Mouse (Mus musculus) hindbrain, embryonic 15.5 days (tissue): ENCODE data around the gene Usp35. TPM values are rescaled to one million over a fixed set of nuclear protein-coding genes. Genes with fewer than 3 reads are reported as not detected.
A peak's percentile ranks its signal among the peaks of the same experiment; 100 is the strongest.

Experiments
- ATAC-seq: fragments of 200-750 bp; cut with Nextera tagmentation; 2 replicates; pipeline ENCODE4 v1.8.0; 2017; ENCODE audit warnings: low read depth, moderate number of reproducible peaks, moderate TSS enrichment; ENCODE audit not compliant: low FRiP score
- H3K27ac ChIP-seq: fragments of 300-500 bp; sonication (generic); replicated peaks from 2 replicates; pipeline ENCODE4 v1.5.1; 2015; ENCODE audit warnings: mild to moderate bottlenecking, inconsistent platforms
- H3K27me3 ChIP-seq: fragments of 300-500 bp; sonication (generic); 2 replicates; pipeline ENCODE4 v1.6.1; 2015; ENCODE audit warnings: control low read depth, inconsistent platforms
- H3K36me3 ChIP-seq: fragments of 300-500 bp; sonication (generic); 2 replicates; pipeline ENCODE4 v1.6.1; 2015; ENCODE audit warnings: control low read depth, inconsistent platforms
- H3K4me1 ChIP-seq: fragments of 300-500 bp; sonication (generic); replicated peaks from 2 replicates; pipeline ENCODE4 v1.6.1; 2015; ENCODE audit warnings: control low read depth, inconsistent platforms
- H3K4me2 ChIP-seq: fragments of 300-500 bp; sonication (generic); 2 replicates; pipeline ENCODE4 v1.6.1; 2015; ENCODE audit warnings: moderate library complexity, mild to moderate bottlenecking, inconsistent platforms
- H3K4me3 ChIP-seq: fragments of 300-500 bp; sonication (generic); 2 replicates; pipeline ENCODE4 v1.5.1; 2015; ENCODE audit warnings: mild to moderate bottlenecking, inconsistent platforms
- H3K9ac ChIP-seq: fragments of 300-500 bp; sonication (generic); 2 replicates; pipeline ENCODE4 v1.6.1; 2015; ENCODE audit warnings: inconsistent platforms
- H3K9me3 ChIP-seq: fragments of 300-500 bp; sonication (generic); 2 replicates; pipeline ENCODE4 v1.6.1; 2016; ENCODE audit warnings: control low read depth, inconsistent platforms
- WGBS: fragments of 180-500 bp; shearing (Covaris S2); methylation state at CpG from one replicate; pipeline ENCODE4 v1.1.7; 2015; 5-methylcytosine and 5-hydroxymethylcytosine counted together
- polyA plus RNA-seq: library from polyadenylated mRNA; unstranded; fragments of >200 nt; fragmentation: Nextera tagmentation; extraction: Ambion mirVana; gene quantifications from 2 replicates; pipeline ENCODE4 v1.2.1, GENCODE M21; 2015

The Usp35 gene
- polyA plus RNA-seq, 1 experiment from 2014 or later = 5.2 TPM

DNA sequence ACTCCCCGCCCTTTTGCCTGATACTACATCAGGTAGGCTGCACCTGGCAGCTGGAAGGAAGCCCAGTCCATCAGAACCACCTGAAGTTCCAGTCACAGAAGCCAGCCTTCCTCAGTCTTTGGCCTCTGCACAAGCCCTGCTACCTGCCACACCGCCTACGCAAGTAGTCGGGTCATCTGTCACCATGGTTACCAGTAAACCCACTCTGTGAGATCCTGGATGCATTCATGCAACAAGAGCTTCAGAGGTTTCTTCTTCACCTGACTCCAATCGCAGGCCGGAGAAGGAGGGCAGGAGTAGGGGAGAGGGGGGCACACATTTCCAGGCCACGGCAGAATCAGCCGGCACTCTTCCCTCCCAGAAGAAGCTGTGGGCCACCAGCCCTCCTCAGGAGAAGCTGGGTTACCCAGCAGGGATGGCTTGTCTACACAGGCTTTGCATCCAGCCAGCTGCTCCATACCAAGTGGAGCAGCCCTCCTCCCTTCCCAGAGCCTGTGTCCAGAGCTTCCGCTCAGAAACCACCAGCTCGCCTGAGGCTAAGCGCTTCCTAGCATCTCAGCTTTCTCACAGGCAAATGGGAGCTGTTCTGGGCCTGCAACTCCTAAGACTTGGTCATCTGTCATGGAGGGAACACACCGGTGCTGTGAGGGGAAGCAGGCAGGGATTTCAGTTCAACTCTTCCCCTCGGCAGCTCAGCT is 2.8 kb downstream of the Usp35 start:
- Histone ChIP-seq H3K4me2 (peak overlapping the region; percentile 18; the same call in 1 of the 2 replicates), H3K36me3 (peaks cover 3% of the 10 kb centered on the region; the same call in 1 of the 2 replicates), H3K4me1 (peaks cover 49% of the 10 kb centered on the region), H3K9ac (no peak overlapping the region), H3K27me3 (peaks cover 33% of the 10 kb centered on the region), H3K27ac (no peak overlapping the region), H3K9me3 (no peaks in the 10 kb centered on the region), H3K4me3 (no peak overlapping the region)
- 66% methylated on average over 13 of the region's 13 CpGs for WGBS
- no peak for ATAC-seq

DNA sequence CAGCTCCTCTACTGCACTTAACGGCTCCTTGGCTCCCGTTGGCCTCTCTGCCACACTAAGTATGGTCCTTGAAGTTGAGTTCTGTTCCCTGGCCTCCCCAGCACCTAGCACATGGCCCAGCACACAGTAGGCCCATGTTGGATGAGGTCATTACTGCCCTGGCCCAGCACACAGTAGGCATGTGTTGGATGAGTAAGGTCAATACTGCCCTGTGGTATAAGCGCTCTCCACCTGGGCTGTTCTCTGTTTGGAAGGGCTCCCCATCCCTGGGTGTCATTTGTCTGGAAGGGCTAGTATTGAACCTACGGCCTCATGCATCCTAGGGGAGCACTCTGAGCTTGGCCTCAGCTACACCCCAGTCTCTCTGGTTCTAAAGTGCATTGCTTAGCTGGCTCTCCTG is 4.4 kb downstream of the Usp35 start:
- 93% methylated on average over 4 of the region's 4 CpGs for WGBS
- Histone ChIP-seq H3K9me3 (no peaks in the 10 kb centered on the region), H3K4me3 (no peak overlapping the region), H3K9ac (no peak overlapping the region), H3K36me3 (peaks cover 9% of the 10 kb centered on the region; the same call in 1 of the 2 replicates), H3K27ac (no peak overlapping the region), H3K27me3 (peaks cover 35% of the 10 kb centered on the region), H3K4me1 (peaks cover 38% of the 10 kb centered on the region), H3K4me2 (no peak overlapping the region)
- ATAC-seq = no peak

GRCm38 (mm10) chr7:97325156-97325985 is 6.4 kb downstream of the Usp35 start:
- Histone ChIP-seq H3K27ac (no peak overlapping the region), H3K36me3 (peaks cover 9% of the 10 kb centered on the region; the same call in 1 of the 2 replicates), H3K27me3 (peaks cover 35% of the 10 kb centered on the region), H3K4me3 (peak overlapping the region; percentile 32), H3K9me3 (no peaks in the 10 kb centered on the region), H3K4me1 (peaks cover 26% of the 10 kb centered on the region), H3K4me2 (peak overlapping the region; percentile 54), H3K9ac (no peak overlapping the region)
- 0 out of 2 replicates have a peak, but pooled peaks have one; percentile 29 for ATAC-seq
- WGBS = 14% methylated on average over 87 of the region's 96 CpGs

GRCm38 (mm10) chr7:97324342-97324741 is 7.5 kb downstream of the Usp35 start:
- Histone ChIP-seq H3K27ac (no peak overlapping the region), H3K27me3 (peaks cover 35% of the 10 kb centered on the region), H3K4me3 (no peak overlapping the region), H3K4me1 (peaks cover 16% of the 10 kb centered on the region), H3K36me3 (peaks cover 10% of the 10 kb centered on the region; the same call in 1 of the 2 replicates), H3K4me2 (no peak overlapping the region), H3K9me3 (no peaks in the 10 kb centered on the region), H3K9ac (no peak overlapping the region)
- WGBS = 93% methylated on average over 8 of the region's 8 CpGs
- no peak for ATAC-seq

DNA sequence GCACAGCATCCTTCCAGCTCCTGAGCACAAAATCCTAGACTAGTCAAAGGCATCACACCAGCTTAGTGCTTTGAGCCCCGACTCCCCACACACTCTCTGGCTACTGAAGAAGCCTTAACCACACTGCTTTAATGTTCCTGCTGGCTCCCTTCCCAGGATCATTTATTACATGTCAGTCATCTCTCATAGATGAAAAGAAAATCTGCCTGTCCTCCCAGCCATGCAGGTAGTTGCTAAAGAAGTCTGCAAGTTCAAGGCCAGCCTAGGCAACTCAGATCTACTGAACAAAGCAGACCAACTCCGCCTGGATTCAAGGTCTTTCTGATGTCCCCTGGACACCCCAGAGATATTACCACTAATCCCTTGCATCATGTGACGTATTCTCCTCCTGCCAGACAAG is 14.1 kb downstream of the Usp35 start:
- H3K9me3 ChIP-seq = no peaks in the 10 kb centered on the region
- no peak overlapping the region for H3K4me2 ChIP-seq
- no peak overlapping the region for H3K9ac ChIP-seq
- no peaks in the 10 kb centered on the region for H3K27me3 ChIP-seq
- H3K27ac ChIP-seq = no peak overlapping the region
- no peak for ATAC-seq
- 89% methylated on average over 3 of the region's 3 CpGs for WGBS
- H3K36me3 ChIP-seq = 0 out of 2 replicates have a peak, but pooled peaks cover 21% of the 10 kb centered on the region
- H3K4me1 ChIP-seq = no peaks in the 10 kb centered on the region
- H3K4me3 ChIP-seq = no peak overlapping the region

DNA sequence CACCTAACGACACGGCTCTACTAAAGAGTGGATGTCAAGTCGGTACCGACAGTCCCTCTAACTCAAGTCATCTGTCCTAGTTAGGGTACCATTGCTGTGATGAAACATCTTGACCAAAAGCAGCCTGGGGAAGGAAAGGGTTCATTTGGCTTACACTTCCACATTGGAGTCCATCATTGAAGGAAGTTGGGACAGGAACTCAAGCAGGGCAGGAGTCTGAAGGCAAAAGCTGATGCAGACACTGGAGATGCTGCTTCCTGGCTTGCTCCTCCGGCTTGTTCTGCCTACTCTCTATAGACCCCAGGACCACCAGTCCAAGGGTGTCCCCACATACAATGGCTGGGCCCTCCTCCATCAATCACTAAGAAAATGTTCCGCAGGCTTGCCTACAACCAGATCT is 16.2 kb downstream of the Usp35 start:
- WGBS = 86% methylated on average over 6 of the region's 6 CpGs
- H3K36me3 ChIP-seq = peaks cover 38% of the 10 kb centered on the region; the same call in 1 of the 2 replicates
- no peaks in the 10 kb centered on the region for H3K4me1 ChIP-seq
- no peak overlapping the region for H3K9ac ChIP-seq
- H3K4me2 ChIP-seq = no peak overlapping the region
- H3K9me3 ChIP-seq = no peaks in the 10 kb centered on the region
- no peaks in the 10 kb centered on the region for H3K27me3 ChIP-seq
- H3K27ac ChIP-seq = no peak overlapping the region
- ATAC-seq = no peak
- no peak overlapping the region for H3K4me3 ChIP-seq

DNA sequence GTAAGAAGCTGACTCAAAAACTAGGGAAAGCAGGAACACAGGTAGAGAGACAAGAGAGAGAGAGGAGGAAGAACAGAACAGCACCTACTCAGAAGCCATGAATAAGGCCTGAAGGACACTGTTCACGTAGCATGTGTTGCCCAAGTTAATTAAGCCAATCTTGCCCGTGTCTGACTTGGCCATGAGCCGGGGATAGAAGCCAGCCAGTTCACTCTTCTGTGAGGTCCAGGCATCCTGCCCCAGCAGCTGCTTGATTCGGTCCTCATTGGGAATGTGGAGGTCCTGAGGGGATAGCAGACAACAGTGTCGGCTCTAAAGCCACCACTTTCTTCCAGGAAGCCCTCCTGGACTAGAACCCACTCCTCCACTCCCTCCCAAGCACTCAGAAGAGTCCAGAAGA is 17.2 kb downstream of the Usp35 start:
- Histone ChIP-seq H3K4me2 (no peak overlapping the region), H3K4me1 (no peaks in the 10 kb centered on the region), H3K27me3 (no peaks in the 10 kb centered on the region), H3K9me3 (no peaks in the 10 kb centered on the region), H3K27ac (no peak overlapping the region), H3K9ac (no peak overlapping the region), H3K4me3 (no peak overlapping the region), H3K36me3 (peaks cover 40% of the 10 kb centered on the region; the same call in 1 of the 2 replicates)
- 83% methylated on average over 5 of the region's 5 CpGs for WGBS
- no peak for ATAC-seq

DNA sequence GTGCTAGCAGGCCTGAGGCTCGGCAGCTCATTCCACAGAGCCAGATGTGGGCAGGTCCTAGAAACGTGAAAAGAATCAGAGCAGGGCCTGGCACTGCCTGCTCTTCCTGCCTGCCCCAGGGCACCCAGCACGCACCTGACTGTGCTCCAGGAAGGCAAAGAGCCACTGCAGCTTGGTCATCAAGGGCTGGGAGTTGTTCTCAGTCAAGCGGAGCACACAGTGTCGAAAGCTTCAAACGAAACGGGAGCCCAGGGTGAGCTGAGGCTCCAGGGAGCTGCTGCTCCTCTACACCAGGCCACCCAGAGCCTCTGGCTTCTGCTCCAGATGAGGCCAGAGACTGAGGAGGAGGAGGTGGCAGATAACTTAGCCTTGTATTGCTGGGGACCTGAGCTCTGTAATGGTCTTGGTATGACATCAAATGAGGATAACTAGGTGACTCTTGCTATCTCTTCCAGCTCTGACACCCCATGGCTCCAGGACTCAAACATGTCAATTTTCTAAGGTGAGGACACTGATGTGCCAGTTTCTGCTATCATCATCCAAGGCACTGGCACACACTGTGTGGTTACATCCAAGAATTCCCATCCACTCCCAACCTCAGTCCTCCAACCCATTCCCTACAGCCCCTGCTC is 18.3 kb downstream of the Usp35 start:
- Histone ChIP-seq H3K27me3 (no peaks in the 10 kb centered on the region), H3K9me3 (no peaks in the 10 kb centered on the region), H3K4me1 (no peaks in the 10 kb centered on the region), H3K4me2 (no peak overlapping the region), H3K4me3 (no peak overlapping the region), H3K9ac (no peak overlapping the region), H3K36me3 (peaks cover 48% of the 10 kb centered on the region), H3K27ac (no peak overlapping the region)
- ATAC-seq = no peak
- WGBS = 78% methylated on average over 7 of the region's 7 CpGs

GRCm38 (mm10) chr7:97312856-97313255 is 19.0 kb downstream of the Usp35 start:
- Histone ChIP-seq H3K36me3 (peaks cover 54% of the 10 kb centered on the region), H3K4me3 (no peak overlapping the region), H3K9me3 (no peaks in the 10 kb centered on the region), H3K27ac (no peak overlapping the region), H3K4me1 (no peaks in the 10 kb centered on the region), H3K27me3 (no peaks in the 10 kb centered on the region), H3K4me2 (no peak overlapping the region), H3K9ac (no peak overlapping the region)
- WGBS = 92% methylated on average over 6 of the region's 6 CpGs
- no peak for ATAC-seq

DNA sequence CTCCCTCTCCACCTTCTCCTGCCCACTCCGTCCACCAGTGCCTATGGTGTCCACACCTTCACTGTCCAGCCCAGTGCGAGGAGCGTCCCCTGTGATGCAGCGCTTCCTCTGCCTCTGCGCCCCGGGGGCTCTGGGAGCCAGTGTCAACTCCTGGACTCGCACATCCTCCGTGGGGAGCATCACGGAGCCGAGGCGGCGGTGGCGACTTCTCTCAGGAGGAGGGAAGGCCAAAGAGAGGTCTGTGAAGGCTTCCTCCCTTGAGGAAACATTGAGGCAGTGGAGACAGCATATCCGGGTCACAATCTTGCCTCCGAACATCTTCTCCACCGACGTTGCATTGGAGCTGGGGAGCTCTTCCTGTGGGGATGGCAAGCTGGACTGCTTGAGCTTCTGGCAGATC is 19.6 kb downstream of the Usp35 start:
- H3K4me3 ChIP-seq = no peak overlapping the region
- H3K9me3 ChIP-seq = no peaks in the 10 kb centered on the region
- no peaks in the 10 kb centered on the region for H3K4me1 ChIP-seq
- H3K4me2 ChIP-seq = no peak overlapping the region
- no peak for ATAC-seq
- H3K9ac ChIP-seq = no peak overlapping the region
- no peaks in the 10 kb centered on the region for H3K27me3 ChIP-seq
- peaks cover 54% of the 10 kb centered on the region for H3K36me3 ChIP-seq
- 91% methylated on average over 17 of the region's 17 CpGs for WGBS
- no peak overlapping the region for H3K27ac ChIP-seq

GRCm38 (mm10) chr7:97311620-97312019 is 20.2 kb downstream of the Usp35 start:
- Histone ChIP-seq H3K4me3 (no peak overlapping the region), H3K9ac (no peak overlapping the region), H3K36me3 (peaks cover 59% of the 10 kb centered on the region), H3K27me3 (no peaks in the 10 kb centered on the region), H3K4me1 (no peaks in the 10 kb centered on the region), H3K9me3 (no peaks in the 10 kb centered on the region), H3K27ac (no peak overlapping the region), H3K4me2 (no peak overlapping the region)
- 94% methylated on average over 14 of the region's 14 CpGs for WGBS
- no peak for ATAC-seq

GRCm38 (mm10) chr7:97310341-97310635 is 21.5 kb downstream of the Usp35 start:
- Histone ChIP-seq H3K36me3 (peaks cover 63% of the 10 kb centered on the region), H3K9me3 (no peaks in the 10 kb centered on the region), H3K27me3 (no peaks in the 10 kb centered on the region), H3K4me1 (no peaks in the 10 kb centered on the region), H3K4me2 (no peak overlapping the region), H3K4me3 (no peak overlapping the region), H3K9ac (no peak overlapping the region), H3K27ac (no peak overlapping the region)
- 95% methylated on average over 3 of the region's 3 CpGs for WGBS
- ATAC-seq = no peak
